ENCODE assay signal across 12 mouse cellular contexts in genomic region chr5:133113946-133114345, GRCm38 (mm10).
"Had no signal": no experiment of that assay in that cellular context is flagged by ENCODE, and none has a peak within 500 bp of the region (broad histone marks: within the 10 kb centered on the region; RNA-seq: fewer than 3 reads in every experiment).

No protein-coding gene starts in this region.

- DNase-seq: retina, postnatal 1 day; right cerebral cortex, adult 18-20 months; right cerebral cortex, postnatal 14 days; right cerebral cortex, postnatal 25 days; right cerebral cortex, postnatal 4 days; spleen, adult 18-20 months; thymus, adult 18-20 months; thymus, adult 2 months; thymus, postnatal 14 days; thymus, postnatal 25 days; thymus, postnatal 36 days; thymus, postnatal 4 days had no signal
